Mouse (Mus musculus) embryonic stem cell, embryonic (primary cell): ENCODE results near the gene Nav3.
"Not testable (repeated sequence)": the region's sequence is repeated elsewhere in the genome, so short reads cannot be mapped to it uniquely, and the experiment has no call there.

Experiments
- CTCF ChIA-PET, 4 experiments: fragments of 300-600 bp in 2 of 4; fragments of 350-600 bp in 2 of 4; sonication (Branson Sonifier 250); formaldehyde crosslinking; loops; one replicate each; lab custom pipeline; 2022; ENCODE audit warnings: inconsistent platforms in 2 of 4; lab: Charles Lee
- POLR2A ChIA-PET, 4 experiments: fragments of 300-600 bp in 2 of 4; fragments of 350-600 bp in 2 of 4; sonication (Branson Sonifier 250); formaldehyde crosslinking; loops; one replicate each; lab custom pipeline; 2022; ENCODE audit warnings: antibody characterized with exemption in 4 of 4, inconsistent platforms in 1 of 4; lab: Charles Lee

The Nav3 gene

GRCm38 (mm10) chr10:110398643-110399042 is 57.4 kb downstream of the Nav3 start:
- ChIA-PET POLR2A (no interaction called here), CTCF (no interaction called here)

GRCm38 (mm10) chr10:110386476-110387197 is 69.4 kb downstream of the Nav3 start:
- ChIA-PET POLR2A (no interaction called here), CTCF (no interaction called here)

GRCm38 (mm10) chr10:110383506-110384229 is 72.3 kb downstream of the Nav3 start:
- CTCF ChIA-PET, POLR2A ChIA-PET: not testable (repeated sequence)

- ChIA-PET CTCF (no interaction called here), POLR2A (no interaction called here)
Observed at GRCm38 (mm10) chr10:110380792-110381191, 75.2 kb downstream of the Nav3 start.

GRCm38 (mm10) chr10:110372724-110373455 is 83.1 kb downstream of the Nav3 start:
- ChIA-PET POLR2A (no interaction called here), CTCF (no interaction called here)

GRCm38 (mm10) chr10:110352148-110352547 is 103.9 kb downstream of the Nav3 start:
- POLR2A ChIA-PET = no interaction called here
- CTCF ChIA-PET = interaction anchor here in 1 of 4 experiments (0.7 kb wide), 1 partner anchor 723 kb away, joined by 3 read pairs; no protein-coding TSS in a partner anchor

- ChIA-PET POLR2A (no interaction called here), CTCF (interaction anchor here in 1 of 4 experiments (0.6 kb wide), 1 partner anchor 30 kb away, joined by 3 read pairs; no protein-coding TSS in a partner anchor)
Observed at GRCm38 (mm10) chr10:110330030-110330429, 126.0 kb downstream of the Nav3 start.

- CTCF ChIA-PET = no interaction called here
- POLR2A ChIA-PET = no interaction called here
Observed at GRCm38 (mm10) chr10:110329629-110330028, 126.4 kb downstream of the Nav3 start.

- ChIA-PET CTCF (no interaction called here), POLR2A (no interaction called here)
Observed at GRCm38 (mm10) chr10:110322082-110322632, 133.8 kb downstream of the Nav3 start.

GRCm38 (mm10) chr10:110317275-110317674 is 138.7 kb downstream of the Nav3 start:
- POLR2A ChIA-PET = no interaction called here
- CTCF ChIA-PET = no interaction called here

GRCm38 (mm10) chr10:110314525-110314924 is 141.5 kb downstream of the Nav3 start:
- ChIA-PET CTCF (no interaction called here), POLR2A (no interaction called here)

GRCm38 (mm10) chr10:110313959-110314358 is 142.0 kb downstream of the Nav3 start:
- CTCF ChIA-PET = no interaction called here

GRCm38 (mm10) chr10:110309511-110309910 is 146.5 kb downstream of the Nav3 start:
- CTCF ChIA-PET = no interaction called here
- POLR2A ChIA-PET = no interaction called here

More at GRCm38 (mm10) chr10:110313959-110314358, 142.0 kb downstream of the Nav3 start:
- POLR2A ChIA-PET = no interaction called here

- ChIA-PET POLR2A (no interaction called here), CTCF (no interaction called here)
Observed at GRCm38 (mm10) chr10:110305609-110306008, 150.4 kb downstream of the Nav3 start.

GRCm38 (mm10) chr10:110290016-110290623 is 165.9 kb downstream of the Nav3 start:
- POLR2A ChIA-PET = no interaction called here
- CTCF ChIA-PET = interaction anchor here in 1 of 4 experiments (0.6 kb wide), 1 partner anchor 438 kb away, joined by 3 read pairs; no protein-coding TSS in a partner anchor

GRCm38 (mm10) chr10:110283879-110284278 is 172.1 kb downstream of the Nav3 start:
- ChIA-PET CTCF (no interaction called here), POLR2A (no interaction called here)

GRCm38 (mm10) chr10:110272818-110273217 is 183.2 kb downstream of the Nav3 start:
- ChIA-PET CTCF (no interaction called here), POLR2A (no interaction called here)

- CTCF ChIA-PET = interaction anchor here in 2 of 4 experiments (0.6 kb wide), 2 partner anchors 37 to 509 kb away, joined by 3 read pairs; no protein-coding TSS in a partner anchor
- POLR2A ChIA-PET = interaction anchor here in 1 of 4 experiments (0.7 kb wide), 1 partner anchor 327 kb away, joined by 3 read pairs; no protein-coding TSS in a partner anchor
Observed at GRCm38 (mm10) chr10:110270561-110270960, 185.4 kb downstream of the Nav3 start.

- ChIA-PET POLR2A (no interaction called here), CTCF (no interaction called here)
Observed at GRCm38 (mm10) chr10:110242128-110242561, 213.9 kb downstream of the Nav3 start.
